Mouse (Mus musculus) right cerebral cortex, adult 2 months (tissue): ENCODE measurements around the gene Tmed6.
A peak's percentile ranks its signal among the peaks of the same experiment; 100 is the strongest.
"Not testable (repeated sequence)": the region's sequence is repeated elsewhere in the genome, so short reads cannot be mapped to it uniquely, and the experiment has no call there.

Experiments used
- DNase-seq, 2 experiments: peaks; one replicate each; pipeline ENCODE4 v3.0.0; 2021 to 2022; ENCODE audit warnings: low spot score in 2 of 2

The Tmed6 gene

DNA sequence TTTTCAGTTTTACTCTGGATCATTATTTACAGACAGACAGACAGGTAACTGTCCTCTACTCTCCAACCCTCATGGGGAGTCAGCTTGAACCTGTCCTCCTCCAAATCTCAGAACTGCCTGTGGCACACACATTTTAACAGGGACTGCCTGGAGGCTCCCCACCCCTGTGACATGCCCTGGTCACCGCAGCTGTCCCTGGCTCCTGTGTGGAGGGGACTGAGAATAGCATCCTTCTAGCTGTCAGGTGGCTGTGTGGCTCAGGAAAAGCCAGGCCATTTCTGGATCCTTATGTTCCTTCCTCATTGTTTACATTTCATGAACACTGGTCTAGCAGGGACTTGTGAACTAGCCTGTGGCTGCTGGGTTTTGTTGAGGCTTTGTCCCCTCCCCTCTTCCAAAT, 8.7 kb upstream of the Tmed6 start:
- DNase-seq, result no peak

DNA sequence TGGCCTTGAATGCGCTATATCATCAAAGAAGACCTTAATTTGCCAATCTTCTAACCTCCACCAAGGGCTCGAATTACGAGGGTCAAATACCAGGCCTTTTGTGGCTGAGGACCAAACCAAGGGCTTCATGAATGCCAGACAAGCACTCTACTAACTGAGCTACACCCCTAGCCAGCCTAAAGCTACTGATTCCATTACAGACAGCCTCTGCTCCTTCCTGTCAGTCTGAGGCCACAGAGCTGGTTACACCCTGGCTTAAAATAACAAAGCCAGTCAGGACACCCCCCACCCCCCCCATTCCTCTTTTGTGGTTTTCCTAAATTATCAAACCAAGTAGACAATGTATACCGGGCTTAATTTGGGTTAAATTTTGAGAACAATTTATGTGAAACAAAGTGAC, 8.3 kb upstream of the Tmed6 start:
- no peak for DNase-seq

DNA sequence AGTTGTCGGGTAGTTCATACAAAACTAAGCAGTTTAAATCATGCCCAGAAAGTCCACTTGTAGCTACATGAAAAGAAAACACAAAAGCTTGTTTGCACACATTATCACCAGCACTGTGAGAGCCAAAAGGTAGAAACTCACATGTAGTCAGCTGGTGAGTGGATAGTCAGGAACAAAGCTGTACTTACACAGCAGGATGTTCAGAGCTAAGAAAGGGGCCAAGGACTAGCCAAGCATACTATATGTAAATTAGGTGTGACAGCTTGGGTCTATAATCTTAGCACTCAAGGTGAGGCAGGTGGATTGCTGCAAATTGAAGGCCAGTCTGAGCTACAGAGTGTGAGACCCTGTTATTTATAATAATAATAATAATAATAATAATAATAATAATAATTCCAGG, 2.8 kb downstream of the Tmed6 start:
- no peak for DNase-seq

DNA sequence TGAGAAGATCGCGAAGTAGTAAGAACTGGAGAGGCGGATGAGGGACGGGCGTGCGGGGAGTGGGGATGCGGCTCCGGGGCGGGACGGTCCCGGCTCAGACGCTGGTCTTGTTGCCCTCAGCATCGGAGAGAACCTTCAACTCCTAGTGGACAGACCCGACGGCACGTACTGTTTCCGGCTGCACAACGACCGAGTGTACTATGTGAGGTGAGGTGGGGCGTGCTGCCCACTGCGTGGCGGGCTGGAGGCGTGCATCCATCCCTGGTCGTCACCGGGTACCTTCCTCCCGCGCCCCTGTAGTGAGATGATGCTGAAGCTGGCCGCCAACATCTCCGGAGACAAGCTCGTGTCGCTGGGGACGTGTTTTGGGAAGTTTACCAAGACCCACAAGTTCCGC, 8.5 kb downstream of the Tmed6 start:
- no peak for DNase-seq

DNA sequence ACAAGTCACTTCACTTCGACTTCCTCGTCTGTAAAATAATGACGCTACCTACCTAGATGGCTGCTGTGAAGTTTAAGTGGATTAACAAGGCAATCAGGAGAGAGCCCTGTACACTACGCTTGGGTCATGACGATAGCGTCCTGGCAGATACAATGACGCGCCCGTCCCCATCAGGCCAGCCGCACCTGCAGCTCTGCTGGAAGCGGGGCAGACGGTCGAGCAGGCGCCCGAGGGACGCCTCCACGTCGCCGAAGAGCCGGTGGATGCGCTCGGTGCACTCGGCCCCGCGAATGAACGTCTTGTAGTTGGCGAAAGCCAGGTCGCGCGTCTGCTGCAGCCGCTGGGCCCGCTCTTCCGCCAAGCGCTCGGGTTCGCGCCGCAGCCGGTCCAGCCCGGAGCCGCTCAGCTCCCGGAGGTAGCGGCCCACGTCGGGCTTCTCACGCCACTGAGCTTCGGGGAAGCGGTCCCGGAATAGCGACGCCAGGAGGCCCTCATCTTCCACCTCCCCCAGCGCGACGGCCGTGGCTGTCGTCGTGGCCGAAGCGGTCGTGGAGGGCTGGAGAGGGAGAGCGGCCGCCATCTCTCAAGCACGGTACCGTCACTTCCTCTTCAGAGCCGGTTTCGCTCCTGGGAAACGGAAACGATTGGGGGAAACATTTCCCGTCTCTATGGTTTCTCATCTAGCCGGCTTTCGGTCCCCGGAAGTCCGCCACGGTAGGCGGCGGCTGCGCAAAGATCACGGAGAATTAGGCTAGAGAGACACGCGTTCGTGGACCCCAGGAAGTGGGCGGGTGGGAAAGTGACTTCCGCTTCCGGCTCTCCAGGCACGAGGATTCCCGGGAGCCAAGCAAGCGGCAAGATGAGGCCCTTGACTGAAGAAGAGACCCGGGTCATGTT, 9.1 kb downstream of the Tmed6 start, which contains the start of the genes Cog8 and Nip7:
Gene Cog8, minus strand, starts transcription at position 614 of the 897 bp plus-strand sequence.
Gene Nip7, plus strand, starts transcription at position 802 of the 897 bp plus-strand sequence.
- DNase-seq, result peak; percentile 96

DNA sequence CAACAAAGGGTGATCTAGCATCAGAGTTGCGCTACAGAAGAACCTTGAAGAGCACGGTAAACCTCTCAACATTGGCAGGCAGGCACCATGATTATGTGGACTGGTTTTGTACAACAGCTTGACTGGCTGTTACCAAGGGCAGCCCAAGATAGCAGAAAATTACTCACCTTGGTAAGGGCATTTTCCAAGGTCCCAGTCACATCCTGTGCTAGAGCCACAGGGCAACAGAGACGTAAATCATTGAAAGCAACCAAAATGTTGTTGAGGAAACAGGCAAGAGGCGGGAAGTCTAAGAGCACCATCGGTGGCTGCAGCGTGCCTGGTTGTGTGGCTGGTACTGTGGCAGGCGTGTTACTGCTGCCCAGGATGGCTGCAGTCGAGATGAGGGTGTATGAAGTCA, 13.4 kb downstream of the Tmed6 start:
- DNase-seq, result no peak

DNA sequence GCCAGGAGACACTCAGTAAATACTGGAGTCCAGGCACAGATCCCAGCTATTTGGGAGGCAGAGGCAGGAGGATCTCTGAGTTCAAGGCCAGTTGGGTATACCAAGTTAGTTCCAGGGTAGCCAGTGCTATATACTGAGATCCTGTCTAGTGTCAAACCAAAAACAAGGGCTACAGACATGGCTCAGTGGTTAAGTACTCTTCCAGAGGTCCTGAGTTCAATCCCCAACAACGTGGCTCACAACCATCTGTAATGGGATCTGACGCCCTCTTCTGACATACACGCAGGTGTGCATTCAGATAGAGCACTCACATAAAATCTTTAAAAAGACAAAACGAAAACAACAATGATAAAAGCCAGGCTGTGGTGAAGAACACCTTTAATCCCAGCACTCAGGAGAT, 16.0 kb downstream of the Tmed6 start:
- DNase-seq, result no peak

DNA sequence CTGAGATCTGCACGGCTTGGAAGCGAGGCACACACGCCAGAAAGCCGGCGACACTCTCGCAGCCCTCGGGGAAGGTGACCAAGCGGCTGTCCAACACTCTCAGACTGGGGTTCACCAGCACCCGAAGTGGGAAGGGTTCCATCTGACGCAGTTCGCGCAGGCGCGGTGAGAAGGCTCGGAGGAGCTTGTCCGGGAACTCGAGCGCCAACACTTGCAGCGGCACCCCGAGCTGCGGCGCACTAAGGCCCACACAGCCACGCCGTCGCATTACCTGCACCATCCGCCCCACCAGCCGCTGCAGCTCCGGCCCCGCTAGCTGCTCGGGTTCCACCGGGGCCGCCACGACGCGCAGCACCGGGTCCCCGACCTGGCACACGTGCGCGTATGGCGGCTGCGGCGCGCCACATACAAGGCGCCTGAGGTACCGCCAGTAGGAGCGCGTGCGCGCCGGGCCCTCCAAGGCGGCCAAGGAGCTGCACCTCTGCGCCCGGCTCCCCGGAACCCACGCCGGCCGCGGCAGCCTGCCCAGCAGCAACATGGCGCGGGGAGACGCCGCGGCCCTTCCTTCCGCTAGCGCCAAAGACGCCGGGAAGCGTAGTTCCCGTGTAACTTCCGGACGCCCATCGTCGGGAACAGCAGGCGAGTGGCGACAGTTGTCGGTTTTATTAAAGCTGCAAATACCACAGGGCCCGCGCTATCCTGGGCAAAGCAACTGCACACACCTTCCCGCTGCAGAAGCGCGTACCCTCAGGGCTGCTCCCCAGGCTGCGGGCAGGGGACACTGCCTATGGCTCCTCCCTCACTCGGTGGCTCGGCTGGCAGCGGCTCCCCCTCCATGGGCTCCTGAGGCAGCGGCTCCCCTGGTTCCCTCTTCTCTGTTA, 17.1 kb downstream of the Tmed6 start, which contains the start of gene Pdf:
Gene Pdf, minus strand, starts transcription at position 554 of the 881 bp plus-strand sequence.
- DNase-seq, result peak; percentile 86

DNA sequence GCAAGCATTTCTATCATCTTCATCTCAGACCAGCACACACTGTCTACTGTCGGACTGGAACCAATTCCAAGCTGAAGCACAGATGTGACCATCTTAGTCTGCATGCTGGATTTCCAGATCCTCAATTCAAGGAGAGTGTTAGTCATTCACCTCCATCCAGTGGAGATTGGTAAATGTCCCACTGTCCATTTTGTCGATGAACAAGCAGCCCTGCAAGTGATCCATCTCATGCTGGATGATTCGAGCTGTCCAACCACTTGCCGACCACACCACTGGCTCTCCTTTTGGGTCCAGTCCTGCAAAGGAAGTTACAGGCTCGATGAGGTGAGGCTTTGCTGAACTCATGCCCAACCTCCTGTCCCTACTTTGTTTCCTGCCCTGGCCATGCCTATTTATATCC, 18.5 kb downstream of the Tmed6 start:
- no peak for DNase-seq

DNA sequence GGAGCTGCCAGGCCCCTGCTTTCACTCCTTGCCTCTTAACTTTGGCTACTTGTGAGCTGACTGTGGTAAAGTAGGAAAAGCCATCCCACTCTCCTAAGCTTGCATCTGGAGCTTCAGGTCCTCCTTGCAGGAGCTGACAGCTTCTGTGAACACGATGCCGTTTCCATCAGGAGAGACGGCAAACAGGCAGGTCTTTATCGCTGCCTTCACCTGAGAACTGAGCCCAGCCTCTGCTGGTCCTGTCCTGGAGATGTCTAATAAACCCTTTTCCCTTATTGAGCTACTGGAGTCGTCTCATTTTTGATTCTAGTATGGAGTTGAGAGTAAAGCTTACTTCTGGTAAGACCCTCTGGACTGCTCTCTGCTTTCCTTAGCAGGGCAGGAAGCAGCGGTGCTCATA, 20.0 kb downstream of the Tmed6 start:
- DNase-seq, result no peak

DNA sequence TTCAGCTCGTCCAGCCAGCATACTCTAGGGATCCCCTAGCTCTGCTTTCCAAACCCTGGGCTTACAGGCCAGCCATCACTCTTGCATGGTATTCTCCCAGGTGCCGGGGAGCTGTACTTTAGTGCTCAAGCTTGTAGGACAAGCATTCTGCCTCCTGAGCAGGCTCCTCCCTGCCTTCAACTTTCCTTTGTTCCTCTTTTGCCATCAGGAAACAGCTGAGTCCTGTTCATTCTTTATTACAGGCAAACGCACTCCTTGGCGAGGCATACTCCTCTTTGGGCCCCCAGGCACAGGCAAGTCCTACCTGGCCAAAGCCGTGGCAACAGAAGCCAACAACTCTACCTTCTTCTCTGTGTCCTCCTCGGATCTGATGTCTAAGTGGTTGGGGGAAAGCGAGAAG, 24.8 kb downstream of the Tmed6 start:
- DNase-seq, result no peak

DNA sequence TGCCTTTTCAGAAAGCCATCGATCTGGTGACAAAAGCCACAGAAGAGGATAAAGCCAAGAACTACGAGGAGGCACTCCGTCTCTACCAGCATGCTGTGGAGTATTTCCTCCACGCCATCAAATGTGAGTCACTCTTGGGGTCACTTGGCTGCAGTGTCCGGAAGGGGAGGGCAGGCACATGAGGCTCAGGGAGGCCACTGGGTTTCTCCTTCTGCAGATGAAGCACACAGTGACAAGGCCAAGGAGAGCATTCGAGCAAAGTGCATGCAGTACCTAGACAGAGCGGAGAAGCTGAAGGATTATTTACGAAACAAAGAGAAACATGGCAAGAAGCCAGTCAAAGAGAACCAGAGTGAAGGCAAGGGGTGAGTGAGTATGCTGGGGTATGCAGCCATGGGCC, 28.8 kb downstream of the Tmed6 start:
- no peak for DNase-seq

DNA sequence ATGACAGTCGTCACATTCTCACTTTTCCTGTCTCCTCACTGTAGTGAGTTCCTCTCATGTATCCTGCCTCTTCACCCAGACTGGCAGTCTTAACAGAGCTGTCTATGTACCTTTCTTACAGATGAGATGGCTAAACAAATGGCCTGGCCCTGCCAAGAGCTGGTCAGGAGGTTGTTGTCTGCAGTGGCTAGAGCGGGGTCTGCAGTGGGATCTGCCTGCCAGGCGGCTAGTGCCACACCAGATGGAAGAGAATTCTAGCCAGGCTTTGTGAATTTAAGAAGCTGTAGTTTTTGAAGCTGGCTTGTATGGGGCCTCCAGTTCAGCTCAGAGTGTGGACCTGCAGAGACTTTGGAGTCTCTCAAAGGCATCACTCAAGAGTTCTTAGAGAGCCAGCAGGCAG, 29.8 kb downstream of the Tmed6 start:
- no peak for DNase-seq

DNA sequence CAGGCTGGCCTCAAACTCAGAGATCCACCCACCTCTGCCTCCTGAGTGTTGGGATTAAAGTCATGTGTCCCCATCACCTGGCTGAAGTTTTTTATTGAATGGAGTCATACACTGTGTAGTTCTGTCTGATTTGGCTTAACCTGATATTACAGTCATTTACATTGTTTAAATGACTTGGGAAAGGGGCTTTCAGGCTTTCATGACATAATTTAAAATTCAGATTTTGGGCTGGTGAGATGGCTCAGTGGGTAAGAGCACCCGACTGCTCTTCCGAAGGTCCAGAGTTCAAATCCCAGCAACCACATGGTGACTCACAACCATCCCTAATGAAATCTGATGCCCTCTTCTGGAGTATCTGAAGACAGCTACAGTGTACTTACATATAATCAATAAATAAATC, 31.8 kb downstream of the Tmed6 start:
- DNase-seq, result not testable (repeated sequence)

DNA sequence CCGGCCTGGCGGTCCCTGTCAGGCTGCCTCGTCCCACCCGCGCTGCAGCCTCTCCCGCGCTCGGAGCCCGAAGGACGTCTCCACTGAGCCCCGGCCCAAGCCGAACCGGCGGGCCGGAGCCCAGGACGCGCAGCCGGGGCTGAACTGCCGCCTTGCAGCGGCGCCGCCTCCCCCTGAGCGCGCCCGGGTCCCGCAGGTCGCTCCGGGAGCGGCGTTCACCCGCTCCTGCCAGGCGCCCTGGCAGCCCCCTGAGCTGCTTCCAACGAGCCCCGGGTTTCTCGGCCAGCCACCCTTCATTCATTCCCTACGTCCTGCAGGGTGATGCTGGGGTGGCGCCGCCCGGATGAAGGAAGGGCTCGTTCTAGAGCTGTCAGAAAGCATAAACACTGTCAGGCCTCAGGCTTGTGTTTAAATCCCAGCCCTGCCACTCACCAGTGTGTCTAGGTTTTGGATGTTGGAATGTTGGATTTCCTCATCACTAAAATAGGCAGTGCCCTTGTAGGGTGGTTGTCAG, 33.8 kb downstream of the Tmed6 start:
- DNase-seq, result peak; percentile 31 to 48

DNA sequence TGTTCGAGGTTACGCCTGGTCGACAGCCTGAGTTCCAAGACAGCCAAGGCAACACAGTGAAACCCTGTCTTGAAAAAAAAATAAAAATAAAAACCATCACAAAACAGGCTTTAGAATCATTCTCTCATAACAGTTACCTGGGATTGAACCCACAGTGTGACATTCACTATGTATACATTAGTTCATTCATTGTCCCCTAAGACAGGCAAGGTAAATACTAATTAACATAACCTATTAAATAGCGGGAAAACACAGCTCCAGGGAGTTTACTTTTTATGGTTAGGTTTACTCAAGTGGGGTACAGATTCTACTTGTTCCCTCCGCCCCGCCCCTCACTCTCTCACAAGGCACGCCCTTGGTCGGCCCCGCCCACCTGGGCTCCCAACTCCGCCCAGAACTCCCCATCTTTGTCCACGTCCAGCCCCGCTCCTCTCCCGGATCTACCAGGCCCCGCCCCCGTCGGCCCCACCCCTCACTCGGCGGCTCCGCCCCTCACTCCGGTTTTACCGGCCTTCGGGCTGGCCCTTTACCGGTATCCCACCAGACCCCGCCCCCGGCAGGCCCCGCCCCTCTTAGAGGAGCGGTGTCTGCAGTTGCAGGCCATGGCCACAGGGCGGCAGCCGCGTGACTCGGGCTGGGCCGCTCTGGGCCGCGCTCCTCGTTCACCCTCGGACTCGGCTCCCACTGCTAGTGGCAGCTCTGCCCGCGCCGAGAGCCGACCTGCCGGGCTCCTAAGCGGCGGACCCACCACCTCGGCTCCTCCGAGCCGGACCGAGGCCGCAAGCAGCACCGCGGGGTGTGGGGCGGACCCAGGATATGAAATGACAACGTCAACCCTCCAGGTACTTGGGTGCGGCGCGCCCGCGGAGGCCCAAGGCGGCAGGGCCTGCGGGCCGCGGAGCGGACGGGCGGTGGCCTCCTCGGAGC, 34.5 kb downstream of the Tmed6 start, which contains the start of gene Vps4a:
Gene Vps4a, plus strand, starts transcription at position 573 of the 927 bp plus-strand sequence.
- DNase-seq, result peak; percentile 94 to 95

DNA sequence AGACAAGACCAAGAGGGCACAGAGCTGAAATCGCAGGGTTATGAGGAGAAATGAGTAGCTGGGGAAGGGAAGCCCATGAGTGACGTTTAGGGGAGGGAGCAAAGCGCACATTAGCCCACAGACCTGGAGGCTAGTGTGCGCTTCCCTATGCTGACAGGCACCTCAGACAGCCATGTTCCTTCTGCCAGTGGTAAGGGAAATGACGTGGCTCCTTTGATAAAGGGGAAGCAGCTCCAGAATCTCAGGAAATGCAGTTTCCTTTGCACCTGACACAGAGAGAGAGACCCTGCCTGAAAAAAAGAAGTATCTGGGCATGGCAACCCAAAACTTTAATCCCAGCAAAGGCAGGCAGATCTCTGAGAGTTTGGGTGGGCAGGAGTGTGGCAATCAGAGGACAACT, 35.4 kb downstream of the Tmed6 start:
- no peak for DNase-seq

DNA sequence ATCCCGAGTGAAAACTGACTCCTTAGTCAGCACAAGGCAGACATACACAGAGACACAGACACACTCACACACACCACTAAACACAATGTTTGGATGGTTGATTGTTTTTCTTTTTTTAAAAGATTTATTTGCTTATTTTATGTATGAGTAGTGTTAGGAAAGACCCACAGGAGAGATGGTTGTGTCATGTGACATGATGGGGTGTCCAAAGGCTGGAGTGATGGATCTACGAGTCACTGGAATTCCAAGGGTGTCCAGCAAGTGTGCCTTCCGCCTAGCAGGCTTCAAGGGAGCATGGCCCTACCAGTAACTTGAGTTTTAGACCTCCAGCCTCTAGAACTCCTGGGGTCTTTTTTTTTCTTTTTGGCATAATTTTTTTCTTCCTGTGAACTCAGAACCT, 36.1 kb downstream of the Tmed6 start:
- DNase-seq, result no peak

DNA sequence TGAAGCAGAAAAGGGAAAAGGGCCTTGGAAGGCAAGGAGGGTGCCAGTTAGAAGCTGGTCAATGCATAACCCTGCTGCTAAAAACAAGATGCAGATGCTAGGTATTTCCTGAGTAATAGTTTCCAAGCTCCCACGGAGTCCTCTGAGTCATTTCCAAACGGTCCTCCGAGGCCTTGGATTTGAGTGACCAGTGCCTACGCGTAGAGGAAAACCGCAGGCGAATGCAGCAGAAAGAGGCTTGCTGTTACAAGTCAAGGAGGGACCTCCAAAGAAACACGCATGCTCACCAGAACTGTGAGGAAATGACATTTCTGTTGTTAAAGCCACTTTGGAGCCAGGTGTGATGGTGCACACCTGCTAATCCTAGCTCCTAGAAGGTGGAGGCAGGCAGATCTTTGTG, 42.0 kb downstream of the Tmed6 start:
- DNase-seq, result no peak

DNA sequence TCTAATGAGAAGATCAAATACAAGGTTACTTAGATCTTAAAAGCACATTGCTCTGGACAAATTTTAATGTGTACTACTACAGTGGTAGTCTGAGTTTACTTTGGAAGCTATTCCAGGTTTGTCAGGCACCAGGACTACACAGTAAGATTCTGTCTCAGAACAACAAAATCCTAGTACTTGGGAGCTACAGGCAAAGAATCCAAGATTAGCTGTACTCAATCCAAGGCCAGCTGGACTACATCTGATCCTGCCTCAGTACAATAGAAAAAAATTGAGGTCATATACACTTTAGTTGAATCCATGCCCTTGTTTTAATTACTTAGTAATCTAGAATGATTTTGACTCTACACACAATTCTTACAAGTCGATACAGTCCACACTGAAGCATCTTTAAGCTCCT, 50.5 kb downstream of the Tmed6 start:
- no peak for DNase-seq

DNA sequence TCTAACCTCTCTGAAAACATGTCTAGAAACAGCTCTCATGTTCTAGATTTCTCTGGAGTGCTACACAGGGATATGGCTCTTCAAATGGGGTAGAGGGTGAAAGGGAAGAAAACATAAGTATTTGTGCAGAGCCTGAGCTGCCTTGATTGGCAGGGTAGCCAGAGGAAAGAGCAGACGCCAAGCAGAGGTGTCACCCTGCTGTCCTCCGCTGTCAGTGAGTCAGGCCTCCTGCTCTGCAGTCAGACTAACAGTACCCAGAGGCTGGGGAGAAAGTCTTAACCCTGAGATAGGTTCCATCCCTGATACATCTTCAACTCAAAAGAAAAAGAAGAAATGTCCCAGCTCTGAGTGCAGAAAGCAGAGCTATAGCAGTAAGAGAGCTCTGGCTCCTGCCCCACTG, 52.8 kb downstream of the Tmed6 start:
- no peak for DNase-seq
